Mouse (Mus musculus): ENCODE results near the gene Ccl4. TPM values are rescaled to one million over a fixed set of nuclear protein-coding genes. Genes with fewer than 3 reads are reported as not detected.

Gene Ccl4
- polyA plus RNA-seq, 1 experiment from 2014 or later: 1.7 TPM

DNA sequence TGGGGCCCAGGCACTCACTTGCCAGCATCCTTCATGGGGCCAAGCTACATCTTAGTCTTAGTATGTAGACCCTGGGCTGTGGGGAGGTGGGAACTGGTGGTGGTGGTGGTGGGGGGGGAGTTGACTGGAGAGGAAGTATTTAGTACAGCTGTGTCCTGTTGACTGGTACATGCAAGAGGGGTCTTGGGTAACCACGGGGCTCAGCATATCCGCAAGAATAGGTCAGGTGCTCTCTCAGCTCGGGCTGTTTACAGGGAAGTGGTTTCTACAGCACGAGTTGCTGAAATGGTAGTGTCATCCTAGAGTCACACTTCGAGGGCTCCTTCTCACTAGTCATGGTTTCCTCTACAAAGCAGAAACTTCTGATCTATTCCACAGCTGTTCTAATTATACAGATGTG is 22.2 kb upstream of the Ccl4 start:
- ATAC-seq (replicated peaks; ENCODE audit: low FRiP score, low read depth): no peak
- DNase-seq (ENCODE audit: low spot score): no peak
- H3K4me3 ChIP-seq (replicated peaks; ENCODE audit: low read depth, low read length): no peak overlapping the region

DNA sequence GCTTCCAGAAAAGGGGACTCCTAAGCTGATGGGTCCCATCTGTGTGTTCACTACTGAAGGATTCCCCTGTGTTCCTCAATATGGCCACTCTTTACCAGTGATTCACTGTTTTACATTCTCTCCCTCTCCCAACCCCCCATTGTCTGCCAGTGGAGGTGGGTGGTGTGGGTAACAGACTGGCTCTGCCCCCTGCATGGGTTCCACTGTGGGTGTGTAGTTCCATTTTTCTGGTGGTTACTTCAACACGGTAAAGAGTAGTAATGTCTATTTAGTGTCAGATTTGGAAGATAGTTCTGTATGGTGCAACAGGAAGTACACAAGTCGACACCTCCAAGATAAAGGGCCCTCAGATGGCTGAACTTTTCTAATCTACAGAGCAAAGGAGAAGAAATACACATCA is 21.2 kb upstream of the Ccl4 start:
- Histone ChIP-seq H3K9ac (ENCODE audit: low read depth, low read length) (no peak overlapping the region), H3K9me3 (replicated peaks; ENCODE audit: low read length) (no peaks in the 10 kb centered on the region), H3K27ac (no peak overlapping the region), H3K36me3 (ENCODE audit: insufficient read depth, low read length) (no peaks in the 10 kb centered on the region), H3K4me3 (replicated peaks; ENCODE audit: low read depth, low read length) (no peak overlapping the region), H3K27me3 (ENCODE audit: insufficient read depth, low read length) (no peaks in the 10 kb centered on the region), H3K4me1 (replicated peaks; ENCODE audit: insufficient read depth, low read length) (no peaks in the 10 kb centered on the region; the same call in 1 of the 2 replicates), H3K4me2 (ENCODE audit: low read length) (no peak overlapping the region)
- no peak for TF ChIP-seq CTCF (IDR thresholded peaks at IDR 0.05; ENCODE audit: low read depth)
- WGBS: 59% methylated on average over 2 of the region's 2 CpGs
- no peak for DNase-seq (ENCODE audit: low spot score)
- no peak for ATAC-seq (replicated peaks; ENCODE audit: low FRiP score, low read depth)

More for the DNA sequence above, 22.2 kb upstream of the Ccl4 start:
- 74% methylated on average over 5 of the region's 5 CpGs for WGBS
- Histone ChIP-seq H3K36me3 (ENCODE audit: insufficient read depth, low read length) (no peaks in the 10 kb centered on the region), H3K9me3 (replicated peaks; ENCODE audit: low read length) (no peaks in the 10 kb centered on the region), H3K9ac (ENCODE audit: low read depth, low read length) (no peak overlapping the region), H3K4me1 (replicated peaks; ENCODE audit: insufficient read depth, low read length) (no peaks in the 10 kb centered on the region; the same call in 1 of the 2 replicates), H3K27me3 (ENCODE audit: insufficient read depth, low read length) (no peaks in the 10 kb centered on the region), H3K4me2 (ENCODE audit: low read length) (no peak overlapping the region), H3K27ac (no peak overlapping the region)
- no peak for TF ChIP-seq CTCF (IDR thresholded peaks at IDR 0.05; ENCODE audit: low read depth)

DNA sequence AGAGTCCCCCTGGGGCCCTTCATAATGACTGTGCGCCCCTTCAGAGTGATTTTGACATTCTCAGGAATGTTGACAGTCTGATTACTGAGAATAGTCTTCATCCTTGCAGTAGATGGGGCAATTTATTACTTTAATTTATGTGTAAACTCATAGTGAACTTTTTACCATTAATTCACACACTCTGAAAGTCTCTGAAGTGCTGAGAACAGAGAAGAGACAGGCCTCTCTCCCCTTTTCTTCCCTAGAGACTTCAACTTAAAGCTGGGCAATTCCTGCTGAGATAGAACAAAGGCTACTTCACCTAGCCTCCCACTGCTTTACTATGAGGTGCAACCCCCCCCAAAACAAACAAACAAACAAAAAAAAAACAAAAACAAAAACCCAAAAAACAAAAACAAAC is 16.9 kb upstream of the Ccl4 start, which contains the start of gene Rpl9-ps1:
TSS of gene Rpl9-ps1 (minus strand) at position 101 of the 400 bp plus-strand sequence.
- no peak for ATAC-seq (replicated peaks; ENCODE audit: low FRiP score, low read depth)
- Histone ChIP-seq H3K9me3 (replicated peaks; ENCODE audit: low read length) (no peaks in the 10 kb centered on the region), H3K36me3 (ENCODE audit: insufficient read depth, low read length) (no peaks in the 10 kb centered on the region), H3K4me1 (replicated peaks; ENCODE audit: insufficient read depth, low read length) (no peaks in the 10 kb centered on the region; the same call in 1 of the 2 replicates), H3K27me3 (ENCODE audit: insufficient read depth, low read length) (no peaks in the 10 kb centered on the region), H3K4me3 (replicated peaks; ENCODE audit: low read depth, low read length) (no peak within 1 kb of the TSS), H3K4me2 (ENCODE audit: low read length) (no peak within 1 kb of the TSS), H3K9ac (ENCODE audit: low read depth, low read length) (no peak within 1 kb of the TSS), H3K27ac (no peak within 1 kb of the TSS)
- WGBS: 83% methylated on average over 1 of the region's 1 CpGs
- no peak for TF ChIP-seq CTCF (IDR thresholded peaks at IDR 0.05; ENCODE audit: low read depth)
- no peak for DNase-seq (ENCODE audit: low spot score)

DNA sequence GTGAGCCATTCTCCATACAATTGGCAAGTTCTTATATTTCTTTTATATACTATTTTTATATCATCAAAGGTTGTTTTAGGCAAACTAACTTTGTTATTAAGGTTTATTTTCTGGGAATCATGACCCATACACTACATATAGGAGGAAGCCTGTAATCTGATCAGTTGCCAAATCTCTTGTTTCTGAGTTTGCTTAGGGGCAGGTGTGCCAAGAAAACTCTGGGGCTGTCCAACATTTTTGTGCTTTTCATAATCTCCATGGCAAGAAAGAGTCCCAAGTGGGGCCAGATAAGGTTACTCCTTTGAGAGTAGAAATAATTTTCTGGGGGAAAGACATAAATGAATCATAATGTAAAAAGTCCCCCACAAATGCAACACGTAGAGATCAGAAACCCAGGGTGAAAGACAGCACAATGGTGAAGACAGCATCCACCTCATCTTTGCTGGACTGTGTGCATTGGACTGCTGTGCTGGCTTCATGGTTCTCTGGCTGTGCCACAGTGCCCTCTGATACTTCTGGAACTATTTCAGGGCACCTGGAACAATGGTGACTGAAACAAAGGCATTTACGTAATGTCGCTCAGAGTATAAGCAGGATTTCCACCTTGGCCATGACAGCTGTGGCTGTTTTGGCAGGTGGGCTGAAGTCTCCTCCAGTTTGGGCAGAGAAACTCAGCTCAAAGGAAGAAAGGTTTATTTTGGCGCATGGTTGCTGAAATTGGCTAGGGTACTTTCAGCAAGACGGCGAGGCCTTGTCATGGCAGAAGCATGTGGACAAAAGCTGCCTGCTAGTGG is 15.8 kb upstream of the Ccl4 start:
- ATAC-seq (replicated peaks; ENCODE audit: low FRiP score, low read depth) (no peak), DNase-seq (ENCODE audit: low spot score) (no peak)
- Histone ChIP-seq H3K27ac (no peak overlapping the region), H3K4me1 (replicated peaks; ENCODE audit: insufficient read depth, low read length) (no peaks in the 10 kb centered on the region; the same call in 1 of the 2 replicates), H3K9ac (ENCODE audit: low read depth, low read length) (no peak overlapping the region), H3K27me3 (ENCODE audit: insufficient read depth, low read length) (no peaks in the 10 kb centered on the region), H3K9me3 (replicated peaks; ENCODE audit: low read length) (no peaks in the 10 kb centered on the region), H3K4me3 (replicated peaks; ENCODE audit: low read depth, low read length) (no peak overlapping the region), H3K36me3 (ENCODE audit: insufficient read depth, low read length) (no peaks in the 10 kb centered on the region), H3K4me2 (ENCODE audit: low read length) (no peak overlapping the region)
- WGBS: 94% methylated on average over 6 of the region's 6 CpGs
- TF ChIP-seq CTCF (IDR thresholded peaks at IDR 0.05; ENCODE audit: low read depth): no peak

DNA sequence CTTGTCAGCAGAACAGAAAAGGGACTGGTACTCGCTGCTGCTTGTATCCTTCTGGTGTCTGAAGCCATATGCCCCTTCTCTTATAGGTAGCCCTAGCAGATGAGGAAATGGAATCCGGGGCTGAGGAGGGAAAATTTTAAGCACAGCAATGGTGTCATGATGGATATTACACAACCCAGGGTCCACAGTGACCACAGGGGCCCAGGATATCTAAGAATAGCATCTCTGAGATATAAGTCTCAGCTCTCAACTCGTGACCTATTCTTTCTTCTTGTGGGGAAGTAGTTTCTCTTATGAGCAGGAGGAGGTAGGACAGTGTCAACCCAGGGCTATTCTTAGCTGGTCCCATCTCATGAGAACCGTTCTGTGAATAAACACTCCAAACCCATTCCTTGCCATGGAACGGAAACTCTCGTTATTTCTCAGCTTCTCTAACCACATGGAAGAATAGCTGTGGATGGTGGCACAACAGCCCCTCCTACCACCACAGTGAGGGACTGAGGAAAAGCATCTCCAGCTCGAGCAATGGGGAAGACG is 13.0 kb upstream of the Ccl4 start, which contains the start of gene Ccl3:
TSS of gene Ccl3 (minus strand) at position 51 of the 537 bp plus-strand sequence.
- H3K4me2 ChIP-seq (ENCODE audit: low read length): no peak within 1 kb of the TSS
- no peak within 1 kb of the TSS for H3K27ac ChIP-seq
- no peak for TF ChIP-seq CTCF (IDR thresholded peaks at IDR 0.05; ENCODE audit: low read depth)
- H3K9me3 ChIP-seq (replicated peaks; ENCODE audit: low read length): no peaks in the 10 kb centered on the region
- H3K9ac ChIP-seq (ENCODE audit: low read depth, low read length): no peak within 1 kb of the TSS
- no peak within 1 kb of the TSS for H3K4me3 ChIP-seq (replicated peaks; ENCODE audit: low read depth, low read length)
- no peaks in the 10 kb centered on the region for H3K4me1 ChIP-seq (replicated peaks; ENCODE audit: insufficient read depth, low read length)
- ATAC-seq (replicated peaks; ENCODE audit: low FRiP score, low read depth): no peak
- DNase-seq (ENCODE audit: low spot score): no peak
- no peaks in the 10 kb centered on the region for H3K27me3 ChIP-seq (ENCODE audit: insufficient read depth, low read length)
- 76% methylated on average over 8 of the region's 8 CpGs for WGBS
- no peaks in the 10 kb centered on the region for H3K36me3 ChIP-seq (ENCODE audit: insufficient read depth, low read length)

DNA sequence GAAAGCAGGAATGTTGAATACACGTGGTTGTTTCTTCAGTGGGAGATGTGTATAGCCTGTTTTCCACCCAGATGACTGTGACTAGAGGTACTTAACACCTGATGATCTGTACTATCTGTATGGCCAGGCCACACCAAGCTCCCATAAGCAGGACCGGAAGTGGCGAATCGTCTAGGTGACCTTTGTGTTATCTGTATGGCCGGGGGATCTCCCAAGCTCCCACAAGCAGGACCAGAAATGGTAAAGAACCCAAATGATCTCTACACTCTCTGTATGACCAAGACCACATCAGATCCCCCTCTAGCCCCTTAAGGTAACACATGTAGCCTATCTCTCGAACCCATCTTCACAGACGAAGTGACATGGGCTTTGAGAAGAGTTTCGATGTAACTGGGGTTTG is 7.8 kb upstream of the Ccl4 start:
- no peak for TF ChIP-seq CTCF (IDR thresholded peaks at IDR 0.05; ENCODE audit: low read depth)
- Histone ChIP-seq H3K4me3 (replicated peaks; ENCODE audit: low read depth, low read length) (no peak overlapping the region), H3K9me3 (replicated peaks; ENCODE audit: low read length) (no peaks in the 10 kb centered on the region), H3K4me1 (replicated peaks; ENCODE audit: insufficient read depth, low read length) (no peaks in the 10 kb centered on the region), H3K9ac (ENCODE audit: low read depth, low read length) (no peak overlapping the region), H3K27ac (no peak overlapping the region), H3K27me3 (ENCODE audit: insufficient read depth, low read length) (no peaks in the 10 kb centered on the region), H3K36me3 (ENCODE audit: insufficient read depth, low read length) (no peaks in the 10 kb centered on the region), H3K4me2 (ENCODE audit: low read length) (no peak overlapping the region)
- ATAC-seq (replicated peaks; ENCODE audit: low FRiP score, low read depth): no peak
- WGBS: 87% methylated on average over 8 of the region's 8 CpGs
- no peak for DNase-seq (ENCODE audit: low spot score)
